Mouse (Mus musculus) left cerebral cortex, postnatal 10 days (tissue): ENCODE measurements around the gene Vmn2r10. TPM values are rescaled to one million over a fixed set of nuclear protein-coding genes. Genes with fewer than 3 reads are reported as not detected.
"Not testable (repeated sequence)": the region's sequence is repeated elsewhere in the genome, so short reads cannot be mapped to it uniquely, and the experiment has no call there.

ENCODE experiments used
- DNase-seq, 2 experiments: peaks; one replicate each; pipeline ENCODE4 v3.0.0; 2021 to 2022; ENCODE audit warnings: low spot score in 2 of 2, mixed read lengths in 1 of 2; ENCODE audit errors: extremely low spot score in 1 of 2
- intact Hi-C: fragments of 180-260 bp; cut with DNase I; formaldehyde crosslinking; loops from one replicate; pipeline ENCODE4 v1.15.1; 2025
- total RNA-seq, 2 experiments: library from RNA; stranded (reverse); gene quantifications; 2 replicates each; pipeline ENCODE4 v1.2.3; 2021

The Vmn2r10 gene
- not detected for total RNA-seq

DNA sequence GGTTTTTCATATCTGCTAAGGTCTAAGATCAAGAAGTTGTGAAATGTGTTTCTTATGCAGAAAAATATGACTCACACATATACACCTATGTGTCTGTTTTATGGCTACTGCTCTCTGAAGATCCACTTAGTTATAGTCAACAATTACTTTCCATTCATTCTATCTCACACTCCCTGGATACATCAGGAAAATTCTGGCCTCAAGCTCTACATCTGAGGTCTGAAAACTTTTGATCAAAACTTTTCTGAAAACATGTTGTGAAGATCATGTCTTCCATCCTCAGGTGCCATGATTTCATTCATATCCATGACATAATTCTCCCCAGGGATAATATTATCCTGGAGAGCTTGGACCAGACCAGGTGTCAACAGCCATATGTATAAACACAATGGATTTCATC lies at the start of gene Vmn2r10:
TSS of gene Vmn2r10 (minus strand) at position 101 of the 400 bp plus-strand sequence.
- intact Hi-C loops, DNase-seq: not testable (repeated sequence)

DNA sequence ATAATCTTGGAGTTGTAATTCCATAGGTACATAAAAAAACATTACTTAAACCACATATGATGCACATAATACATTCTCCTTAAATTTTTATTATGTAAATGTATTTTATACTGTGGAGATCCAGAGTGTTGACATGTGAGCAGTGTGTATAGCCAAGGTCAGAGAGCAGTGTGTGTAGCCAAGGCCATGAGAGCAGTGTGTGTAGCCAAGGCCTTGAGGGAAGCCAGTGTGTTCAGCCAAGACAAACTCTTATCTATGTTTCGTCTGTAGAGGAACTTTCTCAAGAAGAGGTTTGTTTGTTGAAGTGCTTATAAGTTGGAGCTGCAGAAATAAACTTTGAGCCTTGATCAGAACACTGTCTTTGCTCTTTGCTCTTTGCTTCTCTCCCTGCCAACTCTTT lies 49.0 kb upstream of the Vmn2r10 start:
- intact Hi-C loops, result no loop called here
- no peak for DNase-seq

DNA sequence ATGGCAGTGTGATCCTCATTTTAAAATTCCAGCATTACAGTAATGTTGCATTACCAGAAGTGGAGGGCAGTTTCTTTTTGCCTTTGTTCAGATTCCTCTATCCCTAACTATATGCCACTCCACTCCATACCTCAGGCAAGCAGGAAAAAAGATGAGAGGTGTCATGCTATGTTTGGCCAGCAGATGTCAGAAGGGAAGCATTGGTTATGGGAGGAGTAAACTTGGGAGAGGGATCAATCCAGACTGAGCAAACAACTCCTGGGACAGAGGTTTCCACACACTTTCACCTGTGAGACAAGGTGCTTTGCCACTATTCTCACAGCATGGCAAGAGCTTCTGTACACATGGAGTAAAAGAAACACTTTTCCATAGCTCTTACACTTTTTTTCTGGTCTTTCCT lies 26.3 kb upstream of the Vmn2r10 start:
- DNase-seq, result no peak
- intact Hi-C loops, result no loop called here

DNA sequence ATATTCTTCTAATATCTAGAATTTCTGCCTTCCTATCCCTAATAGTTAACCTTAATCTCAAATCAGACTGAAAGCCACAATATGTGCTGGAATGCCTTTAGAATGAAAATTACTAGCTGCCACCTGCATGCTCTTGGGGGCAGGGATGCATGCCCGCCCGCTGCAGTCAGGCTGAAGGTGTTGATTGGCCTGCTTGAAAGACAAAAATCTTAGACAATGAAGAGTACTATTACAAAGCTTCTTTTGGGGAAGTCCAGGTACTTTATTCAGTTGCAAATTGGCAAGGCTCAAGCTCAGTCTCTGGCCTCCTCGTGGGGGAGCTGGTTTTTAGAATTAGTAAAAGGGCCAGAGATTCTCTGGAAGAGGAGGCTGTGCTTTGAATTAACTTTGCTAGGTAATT lies 17.4 kb downstream of the Vmn2r10 start:
- no peak for DNase-seq
- intact Hi-C loops, result no loop called here

Other genes starting within 250 kb of the Vmn2r10 start
- not detected for gene Rnf212, start 231.5 kb downstream of the Vmn2r10 start, total RNA-seq
- not detected for gene Tmed11, start 211.2 kb downstream of the Vmn2r10 start, total RNA-seq
- not detected for gene Vmn2r8, start 197.7 kb downstream of the Vmn2r10 start, total RNA-seq
- not detected for gene Vmn2r9, start 153.9 kb downstream of the Vmn2r10 start, total RNA-seq
- not detected for gene Vmn2r11, start 53.0 kb upstream of the Vmn2r10 start, total RNA-seq
- not detected for gene Vmn2r12, start 91.4 kb upstream of the Vmn2r10 start, total RNA-seq
- not detected for gene Vmn2r13, start 185.7 kb upstream of the Vmn2r10 start, total RNA-seq
- not detected for gene Vmn2r14, start 218.2 kb upstream of the Vmn2r10 start, total RNA-seq